Mouse (Mus musculus) small intestine, adult 2 months (tissue): ENCODE data around the gene Paox.

Source experiments
- CTCF ChIP-seq: fragments of 200-500 bp; IDR thresholded peaks from 2 replicates; pipeline ENCODE4 v1.5.1; 2012; ENCODE audit warnings: low read depth, mild to moderate bottlenecking, control low read depth, inconsistent platforms, low read length, moderate library complexity, mixed read lengths; ENCODE audit not compliant: insufficient replicate concordance, insufficient read length; ENCODE audit errors: extremely low read depth
- POLR2A ChIP-seq: fragments of 200-500 bp; IDR thresholded peaks from 2 replicates; pipeline ENCODE4 v1.6.1; 2012; ENCODE audit warnings: low read depth, mild to moderate bottlenecking, control low read depth, inconsistent platforms, low read length, moderate library complexity

GRCm38 (mm10) chr7:140137135-140138020 lies 21.8 kb downstream of the Paox start, which contains the start of gene Mtg1:
- TF ChIP-seq POLR2A (peak; percentile 75), CTCF (no peak)
